Mouse (Mus musculus): ENCODE results near the gene Txnrd1.

Gene Txnrd1

DNA sequence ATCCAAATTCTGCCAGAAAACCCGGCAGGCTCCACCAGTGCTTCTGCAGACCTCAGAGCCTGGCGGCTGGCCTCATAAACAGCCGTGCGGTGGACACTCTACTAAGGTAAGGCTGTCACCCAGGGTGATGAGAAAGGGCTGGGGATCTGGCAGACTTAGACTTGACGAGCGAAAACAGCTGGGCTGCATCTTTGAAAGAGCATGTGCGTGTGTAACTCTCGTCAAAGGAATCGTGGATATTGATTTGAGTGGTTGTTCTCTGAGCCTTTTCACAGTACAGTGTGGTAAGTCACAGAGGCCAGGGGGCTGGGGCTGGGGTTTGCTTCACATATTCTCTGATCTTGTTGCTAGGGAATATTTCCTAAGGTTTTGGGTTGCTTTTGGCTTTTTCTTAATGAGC is at the start of gene Txnrd1:
TSS of gene Txnrd1 (plus strand) at position 26 of the 400 bp plus-strand sequence.
- DNase-seq = no peak

DNA sequence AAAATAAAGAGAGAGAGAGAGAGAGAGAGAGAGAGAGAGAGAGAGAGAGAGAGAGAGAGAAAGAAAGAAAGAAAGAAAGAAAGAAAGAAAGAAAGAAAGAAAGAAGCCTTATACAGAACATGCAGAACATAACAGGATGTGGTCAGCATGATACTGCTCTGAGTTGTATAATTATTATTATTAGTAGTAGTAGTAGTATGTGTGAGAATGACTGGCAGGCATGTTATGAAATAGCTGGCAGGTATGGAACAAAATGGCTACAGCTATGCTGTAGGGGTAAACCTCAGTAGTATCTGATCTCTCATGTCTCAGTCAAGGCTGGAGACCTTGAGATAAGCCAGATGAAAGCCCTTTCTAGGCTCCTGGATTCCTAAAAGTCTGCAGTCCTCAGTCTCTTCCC is 44.6 kb upstream of the Txnrd1 start:
- DNase-seq = no peak

DNA sequence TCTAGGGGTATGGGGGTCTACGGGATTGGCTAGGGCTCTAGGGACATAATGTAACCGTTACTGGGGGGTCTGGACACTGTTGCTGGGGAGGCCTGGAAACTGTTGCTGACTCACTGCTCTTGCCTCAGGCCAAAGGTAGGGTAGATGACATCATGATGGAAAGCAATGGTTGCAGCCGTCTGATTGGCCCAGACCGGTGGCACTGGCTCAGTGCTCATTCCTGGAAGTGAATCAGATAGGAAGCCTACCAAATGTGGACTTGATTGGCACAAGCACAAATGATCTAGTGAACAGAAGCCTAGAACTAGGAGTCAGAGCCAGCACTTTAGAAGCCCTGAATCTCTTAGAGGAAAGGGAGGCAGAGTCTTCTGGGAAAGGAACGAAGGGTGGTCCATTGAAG is 43.2 kb upstream of the Txnrd1 start:
- DNase-seq = no peak

DNA sequence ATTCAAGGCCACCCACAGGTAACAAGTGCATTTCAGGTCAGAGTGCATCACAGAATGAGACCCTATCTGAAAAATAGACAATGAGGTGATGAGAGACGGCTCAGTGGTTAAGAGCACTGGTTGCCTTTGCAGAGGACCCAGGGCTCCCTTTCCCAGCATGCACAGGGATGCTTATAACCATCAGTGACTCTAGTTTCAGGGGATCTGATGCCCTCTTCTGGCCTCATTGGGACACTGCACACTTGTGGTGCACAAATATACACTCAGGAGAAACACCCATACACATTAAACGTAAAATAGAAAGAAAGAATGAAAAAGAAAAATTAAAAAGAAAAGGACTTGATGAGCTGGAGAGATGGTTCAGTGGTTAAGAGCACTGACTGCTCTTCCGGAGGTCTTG is 42.0 kb upstream of the Txnrd1 start:
- DNase-seq = no peak

DNA sequence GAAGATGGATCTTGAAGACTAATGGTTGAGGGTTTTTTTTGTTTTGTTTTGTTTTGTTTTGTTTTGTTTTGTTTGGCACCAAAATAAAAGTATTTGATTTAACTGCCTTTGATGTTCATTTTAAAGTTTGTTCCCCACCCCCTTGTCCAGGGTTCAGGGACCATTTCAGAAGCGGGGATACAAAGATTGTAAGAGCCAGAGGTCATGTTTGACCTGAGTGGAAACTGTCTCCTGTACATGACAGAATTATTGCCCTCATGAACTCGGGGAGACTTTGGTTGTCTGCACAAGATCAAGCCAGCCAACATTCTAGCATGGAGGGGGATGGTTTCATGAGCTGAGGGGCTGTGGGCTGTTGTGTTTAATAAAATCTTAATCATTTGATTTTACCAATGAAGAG is 41.4 kb upstream of the Txnrd1 start:
- DNase-seq = no peak

DNA sequence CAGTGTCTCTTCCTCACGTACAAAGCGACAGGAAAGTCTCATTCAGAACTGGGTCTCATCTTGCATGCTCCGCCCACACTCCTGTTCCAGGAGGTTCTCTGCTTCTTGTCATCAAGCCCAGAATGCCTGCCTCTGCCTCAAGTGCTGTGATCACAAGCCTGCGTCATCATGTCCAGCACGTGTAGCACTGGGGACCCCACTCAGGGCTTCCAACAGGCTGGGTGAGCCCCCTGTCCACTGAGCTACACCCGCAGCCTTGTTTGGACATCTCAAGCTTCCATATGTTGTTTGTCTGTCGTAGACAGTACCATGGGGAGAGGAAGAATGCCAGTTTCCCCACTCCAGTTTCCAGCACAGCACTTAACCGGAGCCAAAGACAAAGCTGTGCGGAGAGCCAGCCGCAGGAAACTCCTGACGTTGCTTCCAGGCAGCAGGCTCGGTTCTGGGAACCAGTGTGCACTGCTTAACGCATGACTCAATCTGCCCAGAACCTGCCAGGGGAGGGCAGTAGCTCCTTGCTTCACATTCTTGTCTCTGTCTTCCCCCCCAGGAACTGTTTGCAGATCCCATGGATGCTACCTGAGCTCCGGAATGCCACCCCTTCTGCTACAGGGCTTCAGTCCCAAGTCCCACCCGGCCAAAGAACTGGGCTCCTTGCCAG is 38.5 kb upstream of the Txnrd1 start:
- peak; percentile 68 for DNase-seq

DNA sequence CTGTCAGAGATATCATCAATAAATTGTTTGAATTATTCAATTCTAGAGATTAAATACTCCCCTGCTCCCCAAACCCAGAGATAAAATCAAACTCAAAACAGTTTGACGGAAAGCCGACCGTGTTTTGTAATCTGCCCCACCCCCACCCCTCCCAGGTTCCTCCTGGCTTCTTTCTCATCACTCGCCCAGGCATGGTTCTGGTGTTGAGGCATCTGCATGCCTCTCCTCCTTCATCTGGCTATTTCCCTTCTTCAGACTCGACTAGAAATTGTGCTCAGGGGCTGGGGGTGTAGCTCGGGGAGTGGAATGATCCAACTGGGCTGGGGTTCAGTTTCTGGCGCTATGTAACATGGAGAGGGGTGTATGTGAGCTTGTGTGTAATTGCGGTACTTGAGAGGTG is 38.0 kb upstream of the Txnrd1 start:
- peak; percentile 9 for DNase-seq

DNA sequence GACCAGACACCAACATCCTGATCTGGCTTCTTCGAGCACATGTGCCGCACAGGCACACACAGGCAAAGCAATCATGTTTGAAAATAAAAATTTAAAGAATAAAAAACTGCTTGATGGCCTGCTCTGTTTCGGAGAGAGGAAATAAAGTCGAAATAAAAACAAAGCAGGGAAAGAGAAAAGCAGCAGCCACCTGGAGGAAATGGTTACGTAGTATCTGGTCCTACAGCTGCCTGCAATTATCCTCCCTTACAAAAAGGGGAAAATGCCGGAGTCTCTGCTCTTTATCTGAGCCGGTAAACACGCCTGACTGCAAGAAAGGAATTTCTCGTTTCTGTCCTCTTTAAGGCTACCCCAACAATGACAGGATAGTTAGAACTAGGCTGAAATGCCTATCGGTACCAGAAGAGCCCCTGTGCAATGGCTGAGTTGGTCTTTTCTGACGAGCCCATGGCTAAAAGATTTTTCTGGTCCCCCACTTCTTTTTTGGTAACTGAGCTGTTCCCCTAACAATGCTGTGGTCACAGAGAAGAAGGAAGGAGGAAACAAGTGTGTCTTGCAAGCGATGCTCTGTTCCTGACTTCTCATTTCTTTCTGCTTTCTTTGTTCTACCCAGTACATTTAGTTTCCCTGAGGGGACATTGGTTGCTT is 37.2 kb upstream of the Txnrd1 start:
- DNase-seq = no peak

DNA sequence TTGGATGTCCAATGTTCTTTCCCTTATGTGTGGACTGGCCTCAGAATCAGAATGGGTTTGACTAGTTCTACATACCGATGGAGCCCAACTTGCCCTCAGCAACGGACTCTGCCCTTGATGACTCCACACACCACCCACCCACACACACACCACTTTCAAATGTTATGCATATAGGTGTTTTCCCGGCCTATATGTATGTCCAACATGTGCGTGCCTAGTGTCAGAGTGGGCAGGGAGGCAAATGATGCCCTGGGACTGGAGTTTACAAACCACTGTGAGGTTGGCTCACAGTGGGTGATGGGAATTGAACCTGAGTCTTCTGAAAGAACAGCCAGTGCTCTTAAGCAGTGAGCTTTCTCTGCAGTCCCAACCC is 36.6 kb upstream of the Txnrd1 start:
- no peak for DNase-seq

DNA sequence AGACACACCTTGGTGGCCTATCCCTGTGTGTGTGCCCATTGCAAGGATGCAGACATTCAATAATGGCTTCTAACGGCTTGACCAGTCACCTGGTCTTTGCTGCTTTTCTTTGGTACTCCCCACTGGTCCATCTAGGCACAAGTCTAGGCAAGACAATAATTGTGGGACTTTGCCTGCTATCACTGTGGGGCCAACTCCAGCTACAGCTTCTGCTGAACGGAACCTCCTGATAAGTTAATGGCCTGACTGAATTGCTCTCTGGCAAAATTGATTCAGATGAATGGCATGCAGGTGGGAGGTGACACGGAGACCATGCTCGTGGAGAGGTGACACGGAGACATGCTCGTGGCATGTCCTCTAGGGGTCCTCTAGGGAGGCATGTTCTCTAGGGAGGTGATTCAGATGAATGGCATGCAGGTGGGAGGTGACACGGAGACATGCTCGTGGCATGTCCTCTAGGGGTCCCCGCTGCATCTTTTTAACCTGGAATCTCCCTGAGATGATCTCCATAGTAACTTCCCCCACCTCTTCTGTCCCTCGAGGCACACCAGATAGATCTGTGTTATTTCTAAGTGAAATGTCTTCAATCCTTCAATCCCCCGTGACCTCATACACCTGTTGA is 35.3 kb upstream of the Txnrd1 start:
- DNase-seq = no peak

DNA sequence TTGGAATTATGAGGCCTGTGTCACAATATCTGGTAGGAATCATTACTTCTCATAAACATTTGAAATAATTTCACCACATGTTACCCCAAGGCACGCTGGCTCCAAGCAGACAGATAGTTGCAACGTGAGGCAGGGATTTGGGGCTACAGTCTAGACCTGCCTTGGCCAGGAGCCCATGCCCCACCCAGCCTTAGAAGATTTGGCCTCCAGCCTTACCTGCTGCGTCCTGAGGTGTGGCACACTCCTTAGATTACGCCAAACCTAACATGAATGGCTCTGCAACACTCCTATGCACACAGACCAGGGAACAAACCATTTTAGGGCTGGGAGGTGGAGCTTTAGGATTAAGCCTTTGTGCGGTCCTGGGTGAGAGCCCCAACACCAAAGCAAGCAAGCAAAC is 33.7 kb upstream of the Txnrd1 start:
- DNase-seq = no peak

DNA sequence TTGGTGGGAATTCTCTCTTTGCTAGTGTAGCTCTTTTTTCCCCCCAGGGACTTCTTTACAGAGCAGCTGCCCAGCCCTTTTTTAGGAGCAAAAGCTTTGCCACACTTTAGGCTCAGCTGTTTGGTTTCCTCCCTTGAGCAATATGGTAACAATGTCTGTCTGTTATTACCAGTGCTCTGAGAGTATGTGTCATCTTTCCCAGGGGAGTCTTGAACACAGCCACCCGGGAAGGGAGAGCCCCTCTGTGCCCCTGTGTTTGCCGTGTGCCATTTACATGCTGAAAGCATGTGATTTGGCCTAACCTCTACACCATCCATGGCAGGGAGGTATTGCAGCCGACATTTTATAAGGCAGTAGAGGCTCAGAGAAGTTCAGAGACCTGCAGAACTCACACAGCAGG is 29.4 kb upstream of the Txnrd1 start:
- DNase-seq = no peak

DNA sequence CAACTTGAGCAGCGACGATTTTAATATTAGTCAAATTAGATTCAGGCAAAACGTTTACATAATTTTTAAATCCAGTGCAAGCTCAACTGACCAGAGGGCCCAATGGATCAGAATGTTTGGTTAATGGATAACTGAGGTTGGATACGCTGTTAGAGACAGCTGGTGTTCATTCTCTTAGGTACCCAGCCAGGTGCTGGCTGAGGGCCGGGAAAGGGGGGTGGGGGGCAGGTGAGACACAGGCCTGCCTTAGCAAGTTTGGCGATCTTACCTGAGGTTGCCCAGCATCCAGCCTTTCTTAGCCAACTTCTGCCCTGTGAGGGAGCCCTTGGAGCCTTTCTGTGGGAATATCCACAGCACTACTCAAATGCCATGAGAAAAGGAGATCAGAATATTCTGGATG is 28.6 kb upstream of the Txnrd1 start:
- no peak for DNase-seq

DNA sequence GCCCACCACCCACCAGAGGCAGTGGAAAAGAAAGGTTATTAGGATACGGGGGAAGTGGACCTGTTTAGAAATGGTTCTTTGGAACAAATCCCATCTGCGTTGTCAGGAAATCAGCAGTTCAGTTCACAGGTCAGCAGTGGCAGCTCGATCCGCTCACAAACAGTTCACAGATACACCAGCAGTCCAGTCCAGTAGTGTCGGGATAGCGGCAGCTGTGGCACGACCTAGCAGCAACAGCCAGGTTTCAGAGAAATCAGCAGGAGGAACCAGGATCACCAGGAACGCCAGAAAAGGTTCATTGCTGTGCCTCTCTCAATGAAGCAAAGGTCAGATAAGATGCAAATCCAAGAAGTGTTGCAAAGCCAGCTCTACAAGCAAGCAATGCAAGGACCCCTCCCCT is 27.3 kb upstream of the Txnrd1 start:
- no peak for DNase-seq

DNA sequence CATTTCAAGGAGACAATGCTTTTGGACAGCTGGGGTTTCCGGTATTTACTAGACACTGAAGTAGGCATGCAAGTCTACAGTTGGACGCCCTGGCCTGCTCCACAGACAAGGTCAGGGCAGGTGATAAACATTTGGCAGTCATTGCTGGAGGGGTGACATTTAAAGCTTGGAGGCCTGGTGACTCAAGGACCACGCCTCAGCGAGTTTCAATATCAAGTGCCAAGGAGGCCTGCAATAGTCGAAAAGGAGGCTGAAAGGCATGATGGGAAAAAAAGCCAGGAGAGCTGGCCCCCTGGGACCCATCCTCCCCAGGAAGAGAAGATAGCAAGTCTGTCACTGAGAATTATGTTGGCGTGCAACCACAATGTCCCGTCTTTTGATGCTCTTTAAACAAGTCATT is 26.5 kb upstream of the Txnrd1 start:
- DNase-seq = no peak

DNA sequence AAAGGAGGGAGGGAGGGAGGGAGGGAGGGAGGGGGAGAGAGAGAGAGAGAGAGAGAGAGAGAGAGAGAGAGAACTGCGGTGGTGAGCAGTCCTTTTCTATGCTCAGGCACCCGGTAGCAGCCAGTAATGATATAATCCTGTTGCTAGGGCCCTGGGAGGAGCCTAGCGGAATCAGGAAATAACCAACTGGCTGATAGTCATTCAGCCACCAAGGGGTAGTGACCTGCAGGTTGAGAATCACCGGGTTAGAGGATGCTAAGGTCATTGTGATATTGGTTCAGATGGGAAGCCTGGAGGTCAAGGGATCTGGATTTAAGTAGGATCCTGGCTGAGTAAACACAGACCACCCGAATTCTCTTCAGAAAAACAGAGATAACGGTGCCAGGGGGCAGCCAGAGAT is 25.6 kb upstream of the Txnrd1 start:
- no peak for DNase-seq

DNA sequence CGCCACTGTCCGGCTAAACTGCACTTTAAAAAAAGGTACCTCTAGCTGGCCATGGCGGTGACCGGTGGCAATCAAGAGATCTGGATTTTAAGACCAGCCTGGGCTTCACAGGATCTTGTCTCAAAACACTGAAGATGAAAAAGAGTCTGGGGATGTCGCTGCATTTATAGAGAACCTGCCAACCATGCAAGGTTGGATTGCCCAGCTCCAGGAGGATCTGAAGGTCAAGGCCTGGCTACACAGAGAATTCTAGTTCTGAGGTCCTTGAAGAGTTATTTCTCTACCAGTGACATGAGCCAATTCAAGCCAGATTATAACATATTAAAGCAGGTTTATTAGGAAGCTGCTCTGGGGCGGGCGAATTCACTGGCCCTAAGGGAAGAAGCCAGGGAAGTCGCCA is 24.9 kb upstream of the Txnrd1 start:
- no peak for DNase-seq

DNA sequence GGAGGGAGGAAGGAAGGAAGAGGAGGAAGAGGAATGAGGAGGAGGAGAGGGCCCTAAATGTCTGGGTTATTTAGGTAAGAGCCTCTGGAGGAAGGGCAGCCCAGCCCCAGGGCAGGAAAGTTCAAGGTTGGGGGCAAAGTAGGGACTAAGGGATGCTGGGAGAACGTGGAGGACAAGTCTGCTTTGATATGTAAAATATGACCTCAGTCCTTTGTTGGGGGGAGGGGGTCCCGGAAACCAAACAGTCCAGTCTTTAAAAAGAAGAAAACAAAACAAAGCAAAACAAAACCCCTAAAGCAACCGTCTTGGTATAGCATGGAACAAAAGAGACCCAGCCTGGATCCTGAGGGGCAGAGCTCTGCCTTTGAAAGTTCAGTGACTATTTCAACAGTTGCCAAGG is 24.4 kb upstream of the Txnrd1 start:
- DNase-seq = no peak

DNA sequence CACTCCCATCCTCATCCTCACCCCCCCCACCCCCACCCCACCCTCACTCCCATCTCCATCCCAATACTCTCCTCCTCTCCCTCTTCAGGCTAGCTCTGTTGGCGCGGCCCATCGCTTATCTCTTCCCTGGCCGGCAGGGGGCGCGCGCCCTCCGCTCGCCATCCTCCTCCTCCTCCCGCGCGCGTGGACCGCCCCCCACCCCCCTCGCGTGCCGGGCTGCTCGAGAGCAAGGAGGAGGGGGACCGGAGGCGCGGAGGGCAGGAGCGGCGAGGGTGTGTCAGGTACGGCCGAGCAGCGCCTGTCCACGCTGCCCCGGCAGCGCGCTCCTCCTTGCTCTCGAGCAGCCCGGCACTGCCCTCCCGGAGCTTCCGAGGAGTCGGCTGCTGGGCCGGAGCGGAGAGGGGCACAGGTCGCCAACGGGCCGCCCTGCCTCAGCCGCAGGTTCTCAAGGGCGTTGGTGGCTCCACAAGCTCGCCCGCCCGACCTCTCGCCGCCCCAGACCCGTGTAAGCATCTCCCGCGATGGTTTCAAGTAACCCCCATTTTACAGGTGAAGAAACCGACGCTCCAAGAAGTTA is 21.8 kb upstream of the Txnrd1 start:
- DNase-seq = peak; percentile 60

DNA sequence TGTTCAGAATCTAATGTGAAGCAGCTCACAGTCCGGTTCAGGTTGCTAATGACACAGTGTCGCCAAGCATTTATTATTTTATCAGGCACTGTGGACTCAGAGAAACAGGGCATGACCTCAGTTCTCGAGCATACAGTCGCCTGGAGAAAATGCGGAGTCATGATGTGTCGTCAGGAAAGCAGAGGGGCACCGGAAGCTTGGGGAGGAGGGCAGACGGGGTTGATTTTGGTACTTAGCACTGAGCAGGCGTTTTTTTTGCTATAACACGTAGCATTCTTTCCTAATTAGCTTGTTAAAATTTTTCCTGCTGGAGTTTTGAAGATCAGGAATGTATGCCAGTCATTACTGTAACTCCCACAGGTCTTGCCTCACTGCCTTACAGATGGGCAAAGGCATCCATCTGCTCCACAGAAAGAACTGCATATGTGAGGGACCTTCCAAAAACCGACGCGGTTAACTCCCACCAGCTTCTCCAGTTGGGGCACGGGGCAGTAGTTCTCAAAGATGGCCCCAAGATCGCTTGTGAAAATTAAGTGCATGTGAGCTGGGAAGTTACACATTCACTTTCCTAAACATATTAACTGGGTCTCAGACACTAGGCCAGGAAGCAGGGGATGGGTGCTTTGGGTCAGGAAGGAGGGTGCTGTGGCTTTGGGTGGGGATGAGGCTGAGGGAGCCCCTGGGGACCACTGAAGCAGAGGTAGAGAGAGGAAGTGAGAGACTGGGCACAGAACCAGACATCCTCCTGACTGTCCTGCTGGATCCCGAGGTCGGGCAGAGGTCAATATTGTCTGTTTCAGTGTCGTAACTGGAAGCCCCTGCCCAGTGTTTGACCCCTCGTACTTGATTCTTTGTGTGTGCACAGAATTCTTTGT is 19.4 kb upstream of the Txnrd1 start:
- DNase-seq = no peak

DNA sequence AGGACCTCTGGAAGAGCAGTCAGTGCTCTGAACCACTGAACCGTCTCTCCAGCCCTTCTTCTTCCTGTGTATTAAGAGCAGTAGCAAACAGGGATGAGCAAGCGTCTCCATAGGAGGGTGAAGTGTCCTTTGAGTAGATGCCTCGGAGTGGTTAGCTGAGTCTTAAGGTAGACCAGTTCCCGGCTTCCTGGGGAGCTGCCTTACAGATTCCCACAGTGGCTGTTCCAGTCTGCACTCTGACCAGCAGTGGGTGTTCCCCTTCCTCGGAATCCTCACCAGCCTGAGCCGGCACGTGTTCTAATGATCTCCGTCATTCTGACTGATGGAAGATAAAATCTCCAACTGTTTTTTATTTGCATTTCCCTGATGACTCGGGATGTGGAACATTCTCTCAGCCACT is 17.3 kb upstream of the Txnrd1 start:
- DNase-seq = no peak

DNA sequence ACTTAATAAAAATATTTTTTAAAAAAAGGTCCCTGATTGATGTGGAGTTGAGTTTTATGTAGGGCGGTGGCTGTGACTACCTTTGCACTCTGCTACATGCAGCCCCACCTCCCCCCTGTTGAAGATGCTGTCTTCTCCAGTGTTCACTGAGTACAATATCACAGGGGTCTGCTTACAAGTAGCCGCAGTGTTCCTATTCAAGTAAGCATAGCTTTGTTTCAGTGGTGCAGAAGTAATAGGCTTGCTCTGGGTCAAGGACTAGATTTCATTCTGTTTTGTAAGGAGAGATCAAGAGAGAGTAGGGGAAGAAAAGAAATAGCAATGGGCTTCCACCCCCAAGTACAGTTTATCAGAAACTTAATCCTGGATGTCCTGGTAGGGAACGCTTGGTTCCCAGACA is 16.2 kb upstream of the Txnrd1 start:
- DNase-seq = no peak

DNA sequence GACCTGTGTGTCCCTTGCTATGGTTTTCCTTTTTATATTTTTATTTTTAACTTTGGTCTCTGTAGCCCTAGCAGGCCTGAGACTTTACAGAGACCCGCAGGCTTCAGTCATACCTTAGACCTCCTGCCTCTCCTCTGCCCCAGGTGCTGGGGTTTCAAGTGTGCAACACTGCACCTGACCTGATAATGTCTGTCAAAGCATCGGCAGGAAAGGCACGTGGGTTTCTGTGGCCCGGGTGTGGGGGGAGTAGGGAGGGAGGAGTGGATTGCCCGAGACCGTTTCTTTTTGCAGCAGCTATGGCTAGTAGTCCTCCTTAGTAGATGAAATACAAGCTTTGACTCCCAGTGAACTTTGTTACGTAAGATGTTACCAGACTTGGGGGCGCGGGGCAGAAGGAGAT is 15.8 kb upstream of the Txnrd1 start:
- DNase-seq = no peak

Data from cerebellum, adult 11 months (tissue).